Mouse (Mus musculus) C2C12 (cell line): ENCODE data around the gene Ugt1a5.

Experiments used
- CTCF ChIP-seq: IDR thresholded peaks from one replicate; pipeline ENCODE4 v1.5.1; 2011; ENCODE audit not compliant: control insufficient read depth, insufficient read depth, insufficient read length
- MAX ChIP-seq: IDR thresholded peaks from one replicate; pipeline ENCODE4 v1.6.1; 2011; ENCODE audit warnings: mild to moderate bottlenecking, control low read depth

- no peak for TF ChIP-seq CTCF
- TF ChIP-seq MAX = no peak
Measured at GRCm38 (mm10) chr1:88262961-88263360, 97.1 kb downstream of the Ugt1a5 start.
